In the genomic region with DNA sequence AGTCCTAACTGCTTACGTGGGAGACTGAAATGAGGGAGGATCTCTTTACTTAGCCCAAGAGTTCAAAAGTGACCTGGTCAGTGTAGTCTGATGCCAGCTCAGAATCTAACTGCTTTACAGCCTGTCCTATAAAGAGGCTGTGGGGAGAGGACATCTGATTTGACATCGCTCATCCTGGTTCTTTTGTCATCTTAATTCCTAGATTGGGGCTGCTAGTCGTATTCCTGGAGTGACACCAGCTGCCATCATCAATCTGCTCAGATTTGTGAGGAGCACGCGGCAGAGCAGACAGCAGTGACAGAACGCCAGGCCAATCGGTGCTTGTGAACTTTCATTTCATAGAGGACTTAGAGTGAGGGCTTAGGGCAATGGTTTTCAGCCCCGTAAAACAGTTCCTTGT, we compare ENCODE assay signal across 15 mouse cellular contexts. TPM values are rescaled to one million over a fixed set of nuclear protein-coding genes. Genes with fewer than 3 reads are reported as not detected.
DNase-seq lines count a peak whose midpoint lies in the region; ATAC-seq lines count a peak whose summit lies in the region.
"Had no signal": no experiment of that assay in that cellular context is flagged by ENCODE, and none has a peak within 500 bp of the region (broad histone marks: within the 10 kb centered on the region; RNA-seq: fewer than 3 reads in every experiment).

No protein-coding gene starts in this region.

- DNase-seq in cerebellum, postnatal 25 days = peak; percentile 13 to 34
- no peak for DNase-seq in cerebellum, postnatal 4 days (ENCODE audit: low spot score in 2 of 2)
- DNase-seq in layer of hippocampus, adult 11-12 months (ENCODE audit: low spot score) = peak; percentile 26
- DNase-seq in layer of hippocampus, postnatal 10 days (ENCODE audit: low spot score in 2 of 2) = no peak
- DNase-seq in B cell, adult 2 months = peak; percentile 21 to 26
- DNase-seq in ovary, postnatal 14 days (ENCODE audit: low spot score) = no peak
- no peak for DNase-seq in testis, postnatal 10 days (ENCODE audit: low spot score)
- DNase-seq: heart, postnatal 4 days; kidney, adult 8-10 months; kidney, postnatal 4 days; lung, postnatal 10 days; thymus, adult 2 months had no signal

- ATAC-seq in granulocyte monocyte progenitor cell, adult 5-6 weeks (replicated peaks; ENCODE audit: poor library complexity, severe bottlenecking) = peak; percentile 10
- ATAC-seq: inflammation-experienced regulatory T-cells, adult 6 months had no signal

RNA-seq across cellular contexts. Expression of gene Eef1a1, which starts 15.4 kb away (rescaled TPM):
- total RNA-seq in layer of hippocampus, postnatal 10 days (2021) = 1,000 to 10,000 TPM; 4,076 to 4,543 TPM
- total RNA-seq in granulocyte monocyte progenitor cell, adult 5-6 weeks (2014; fragmentation: Nextera tagmentation) = 11,615 and 12,636 TPM in 2 replicates
- 9,337 and 10,965 TPM in 2 replicates for total RNA-seq in granulocyte monocyte progenitor cell, adult 5-6 weeks (2017)

RNA-seq across cellular contexts. Expression of gene Gm17324, which starts 25.0 kb away (rescaled TPM):
- 1 to 10 TPM; 1.4 to 1.5 TPM for total RNA-seq in layer of hippocampus, postnatal 10 days (2021)
- not detected in 2 replicates for total RNA-seq in granulocyte monocyte progenitor cell, adult 5-6 weeks (2014; fragmentation: Nextera tagmentation)
- 0.46 TPM in 1 of 2 replicates, not detected in the other for total RNA-seq in granulocyte monocyte progenitor cell, adult 5-6 weeks (2017)
- total RNA-seq: adrenal gland, adult 18-20 months; heart, postnatal 4 days had no signal

RNA-seq across cellular contexts. Expression of gene Mto1, which starts 25.6 kb away (rescaled TPM):
- total RNA-seq in layer of hippocampus, postnatal 10 days (2021) = 10 to 100 TPM; 20.4 to 22.9 TPM
- 27.8 and 43.2 TPM in 2 replicates for total RNA-seq in granulocyte monocyte progenitor cell, adult 5-6 weeks (2014; fragmentation: Nextera tagmentation)
- 30.2 and 31.5 TPM in 2 replicates for total RNA-seq in granulocyte monocyte progenitor cell, adult 5-6 weeks (2017)

RNA-seq across cellular contexts. Expression of gene Cgas, which starts 30.6 kb away (rescaled TPM):
- under 1 TPM; 0.94 to 0.96 TPM for total RNA-seq in layer of hippocampus, postnatal 10 days (2021)
- total RNA-seq in granulocyte monocyte progenitor cell, adult 5-6 weeks (2014; fragmentation: Nextera tagmentation) = 23.1 and 24.9 TPM in 2 replicates
- 20.1 and 23.2 TPM in 2 replicates for total RNA-seq in granulocyte monocyte progenitor cell, adult 5-6 weeks (2017)

Comparison
In these comparisons a context has a peak if more than half of its experiments do, and no peak if none do; other contexts are left out.
1. DNase-seq: peak in cerebellum, postnatal 25 days (2 of 2), layer of hippocampus, adult 11-12 months (single experiment) and B cell, adult 2 months (2 of 2); none in cerebellum, postnatal 4 days (0 of 2), layer of hippocampus, postnatal 10 days (0 of 2), ovary, postnatal 14 days (single experiment) and testis, postnatal 10 days (single experiment).